Mouse (Mus musculus) lung, postnatal 10 days (tissue): Measurements from ENCODE around the gene Camk1.

ENCODE experiments used
- DNase-seq: peaks from one replicate; pipeline ENCODE4 v3.0.0; 2021

Camk1 gene

DNA sequence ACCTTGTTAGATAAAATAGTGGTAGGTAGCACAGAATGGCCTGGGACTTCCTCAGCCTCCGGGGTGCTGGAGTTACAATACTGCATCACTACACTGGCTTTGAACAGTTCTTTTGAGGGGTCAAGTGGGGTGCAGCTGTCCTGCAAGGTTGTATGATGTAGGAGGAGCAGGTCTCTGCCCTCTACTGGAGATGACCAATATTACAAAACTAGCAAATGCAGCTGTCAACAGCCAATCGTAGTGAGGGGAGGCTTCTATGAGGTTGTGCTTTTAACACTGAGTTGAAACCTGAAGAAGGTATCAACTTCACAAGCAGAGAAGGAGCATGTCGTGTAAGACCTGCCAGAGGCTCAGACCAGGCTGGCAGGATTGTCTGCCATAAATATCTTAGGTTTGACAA lies 41.5 kb downstream of the Camk1 start:
- DNase-seq = peak; percentile 24

DNA sequence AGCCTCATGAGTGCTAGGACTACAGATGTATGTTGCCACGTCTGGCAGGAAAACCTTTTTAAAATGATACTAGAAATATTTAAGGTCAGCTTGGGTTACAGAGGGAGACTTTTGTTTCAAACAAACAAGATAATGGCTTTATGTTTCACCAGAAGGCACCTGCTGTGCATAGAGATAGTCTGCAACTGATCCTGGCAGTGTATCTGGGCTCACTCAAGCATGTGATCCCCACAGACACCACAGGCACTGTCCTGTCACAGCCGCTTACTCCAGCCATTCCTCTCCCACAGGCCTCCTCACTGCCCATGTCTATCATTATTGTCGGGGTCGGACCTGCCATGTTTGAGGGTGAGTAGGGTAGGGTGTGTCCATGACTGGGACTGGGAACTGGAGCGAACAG lies 42.4 kb downstream of the Camk1 start:
- no peak for DNase-seq

DNA sequence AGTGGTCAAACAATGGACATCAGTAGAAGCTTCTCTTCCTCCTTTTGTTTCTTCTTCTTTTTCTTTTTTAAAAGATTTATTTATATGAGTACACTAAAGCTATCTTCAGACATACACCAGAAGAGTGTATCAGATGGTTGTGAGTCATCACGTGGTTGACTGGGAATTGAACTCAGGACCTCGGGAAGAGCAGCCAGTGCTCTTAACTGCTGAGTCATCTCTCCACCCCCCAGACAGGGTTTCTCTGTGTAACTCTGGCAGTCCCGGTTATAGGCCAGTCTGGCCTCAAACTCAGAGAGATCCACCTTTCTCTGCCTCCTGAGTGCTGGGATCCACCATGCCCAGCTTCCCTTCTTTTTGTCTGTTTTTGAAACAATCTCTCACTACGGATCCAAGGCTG lies 47.1 kb downstream of the Camk1 start:
- no peak for DNase-seq

DNA sequence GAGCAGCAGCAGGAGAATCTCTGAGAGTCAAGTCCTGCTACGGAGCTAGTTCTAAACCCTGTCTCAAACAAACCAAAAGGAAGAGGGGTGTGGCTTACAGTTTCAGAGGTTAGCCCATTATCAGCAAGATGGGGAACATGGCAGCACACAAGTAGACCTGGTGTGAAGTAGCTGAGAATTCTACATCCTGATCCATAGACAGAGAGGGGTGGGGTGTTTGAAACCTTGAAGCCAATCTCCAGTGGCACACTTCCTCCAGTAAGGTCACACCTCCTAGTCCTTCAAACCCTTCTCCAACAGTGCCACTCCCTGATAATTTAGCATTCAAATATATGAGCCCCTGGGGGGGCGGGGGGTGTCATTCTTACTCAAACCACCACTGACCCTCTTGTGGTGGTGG lies 47.7 kb downstream of the Camk1 start:
- DNase-seq = no peak

DNA sequence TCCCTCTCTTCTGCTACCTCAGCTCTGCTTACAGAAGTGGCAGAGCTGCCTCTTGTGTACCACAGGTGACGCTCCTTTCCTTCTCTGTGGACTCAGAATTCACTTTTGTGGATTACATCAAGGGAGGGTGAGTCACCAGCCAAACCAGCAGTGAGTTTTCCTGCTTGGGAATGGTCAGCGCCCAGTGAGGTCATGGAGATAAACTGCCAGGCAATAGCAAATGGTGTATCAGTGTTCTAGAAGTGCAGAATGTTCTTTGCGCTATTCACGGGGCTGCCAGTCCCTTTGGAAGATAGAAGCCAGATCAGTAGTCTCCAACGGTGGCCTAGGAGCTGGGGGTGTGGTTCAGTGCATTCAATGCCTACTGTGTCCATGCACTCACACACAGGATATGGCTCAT lies 50.8 kb downstream of the Camk1 start:
- DNase-seq = no peak

DNA sequence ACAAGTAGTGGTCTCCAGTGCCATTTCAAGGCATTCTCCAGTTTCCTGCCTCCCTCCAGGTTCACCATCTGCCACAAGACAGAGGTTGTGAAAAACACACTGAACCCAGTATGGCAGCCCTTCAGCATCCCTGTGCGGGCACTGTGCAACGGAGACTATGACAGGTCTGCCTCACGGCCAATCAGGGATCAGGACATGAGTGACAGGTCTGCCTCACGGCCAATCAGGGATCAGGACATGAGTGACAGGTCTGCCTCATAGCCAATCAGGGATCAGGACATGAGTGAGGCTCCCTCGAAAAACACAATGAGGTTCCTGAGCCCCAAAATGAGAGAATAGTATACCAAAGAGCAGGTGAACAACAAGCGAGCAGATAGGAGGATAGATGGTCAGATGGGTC lies 53.4 kb downstream of the Camk1 start:
- no peak for DNase-seq

DNA sequence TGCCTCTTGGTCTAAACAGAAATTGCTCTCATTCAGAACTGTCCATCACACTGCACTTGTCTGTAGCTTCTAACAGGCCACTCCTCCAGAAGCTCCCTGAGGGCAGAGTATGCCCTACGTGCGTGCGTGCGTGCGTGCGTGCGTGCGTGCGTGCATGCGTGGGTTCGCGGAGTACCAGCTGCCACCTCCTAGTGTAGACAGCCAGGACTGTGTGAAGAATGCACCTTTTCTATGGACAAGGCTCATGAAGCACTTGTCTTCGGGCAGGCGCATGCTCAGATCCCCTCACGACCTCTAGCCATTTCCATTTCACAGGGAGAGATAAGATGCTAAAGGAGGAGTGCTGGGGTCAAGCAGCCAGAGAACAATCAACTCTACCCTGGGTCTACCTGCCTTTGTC lies 54.4 kb downstream of the Camk1 start:
- DNase-seq = no peak

DNA sequence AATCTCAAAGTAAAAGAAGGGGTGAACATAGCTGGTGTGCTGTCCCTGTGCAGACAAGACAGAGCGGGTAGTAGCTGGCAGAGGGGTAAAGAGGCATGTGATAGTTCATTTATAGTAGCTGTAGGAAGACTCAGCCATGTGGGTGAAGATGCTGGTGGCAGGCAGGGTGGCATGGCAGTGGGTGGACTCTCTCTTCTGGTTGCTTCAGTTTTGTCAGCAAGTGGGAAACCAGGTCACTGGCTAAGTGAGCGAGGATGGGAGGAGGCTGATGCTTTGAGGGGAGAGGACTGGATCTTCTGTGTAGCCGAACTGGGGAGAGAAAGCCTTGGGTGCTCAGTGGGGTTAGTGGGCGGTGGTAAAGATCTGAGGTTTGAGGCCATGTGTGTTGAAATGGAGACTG lies 56.5 kb downstream of the Camk1 start:
- no peak for DNase-seq

DNA sequence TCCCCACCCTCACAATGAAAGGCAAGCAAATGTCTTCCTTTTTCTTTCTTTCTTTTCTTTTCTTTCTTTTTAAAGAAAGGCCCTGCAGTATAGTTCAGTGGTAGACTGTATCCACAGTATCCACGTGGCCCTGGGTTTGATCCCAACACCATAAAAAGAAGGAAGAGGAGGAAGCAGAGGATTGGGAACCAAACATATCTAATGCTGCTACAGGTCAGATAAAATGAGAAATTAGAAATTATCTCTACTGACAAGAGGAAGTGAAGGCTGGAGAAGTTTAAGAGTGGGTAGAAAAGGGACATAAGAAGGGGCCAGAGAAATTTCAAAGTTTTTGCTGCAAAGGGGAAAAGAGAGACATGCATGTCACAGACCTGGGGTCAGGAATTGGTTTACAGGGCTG lies 57.5 kb downstream of the Camk1 start:
- DNase-seq = no peak

DNA sequence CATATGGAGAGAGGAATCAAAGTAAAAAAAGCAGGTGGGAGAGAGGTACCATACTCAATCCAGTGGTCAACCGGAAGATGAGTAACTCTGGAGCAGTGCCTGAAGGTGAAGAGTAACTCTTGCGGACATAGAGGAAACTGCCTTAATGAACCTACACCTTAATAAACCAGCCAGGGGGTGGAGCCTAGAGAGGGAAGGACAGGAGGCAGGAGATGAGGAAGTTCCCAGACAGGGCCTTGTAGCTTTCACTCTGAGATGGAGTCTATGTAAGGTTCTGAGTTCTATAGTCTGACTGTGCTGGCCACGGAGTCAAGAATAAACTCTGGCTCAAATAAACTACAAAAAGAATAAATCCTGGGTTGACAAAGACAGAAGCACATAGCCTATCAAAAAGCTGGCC lies 58.9 kb downstream of the Camk1 start:
- DNase-seq = no peak
